Mouse (Mus musculus): ENCODE results near the gene Fasl.

Fasl gene

GRCm38 (mm10) chr1:161764964-161765363 lies 23.3 kb downstream of the Fasl start:
- CTCF ChIA-PET: interaction anchor here (0.5 to 1.3 kb wide), 4 partner anchors 9 to 30 kb away, joined by 3 to 6 read pairs (median 3); no protein-coding TSS in a partner anchor

- CTCF ChIA-PET: no interaction called here
These were observed 26.7 kb downstream of the Fasl start for GRCm38 (mm10) chr1:161761556-161761955.

GRCm38 (mm10) chr1:161756547-161756946 lies 31.7 kb downstream of the Fasl start:
- CTCF ChIA-PET: no interaction called here

- CTCF ChIA-PET: no interaction called here
These were observed 37.0 kb downstream of the Fasl start for GRCm38 (mm10) chr1:161751311-161751710.

- CTCF ChIA-PET: no interaction called here
These were observed 37.7 kb downstream of the Fasl start for GRCm38 (mm10) chr1:161750471-161751041.

- CTCF ChIA-PET: interaction anchor here (0.7 to 2.1 kb wide), 2 partner anchors 15 to 232 kb away, joined by 6 to 8 read pairs; no protein-coding TSS in a partner anchor
These were observed 39.6 kb downstream of the Fasl start for GRCm38 (mm10) chr1:161748685-161749084.

- CTCF ChIA-PET: interaction anchor here (0.7 to 2.1 kb wide), 3 partner anchors 13 to 232 kb away, joined by 3 to 8 read pairs (median 6); no protein-coding TSS in a partner anchor
These were observed 40.2 kb downstream of the Fasl start for GRCm38 (mm10) chr1:161748138-161748537.

GRCm38 (mm10) chr1:161746542-161747302 lies 41.6 kb downstream of the Fasl start:
- CTCF ChIA-PET: interaction anchor here (0.6 to 1.0 kb wide), 3 partner anchors 11 to 215 kb away, joined by 3 to 6 read pairs (median 3); no protein-coding TSS in a partner anchor

- CTCF ChIA-PET: no interaction called here
These were observed 43.4 kb downstream of the Fasl start for GRCm38 (mm10) chr1:161744855-161745254.

- CTCF ChIA-PET: no interaction called here
These were observed 44.1 kb downstream of the Fasl start for GRCm38 (mm10) chr1:161744209-161744608.

- CTCF ChIA-PET: interaction anchor here (0.7 kb wide), 2 partner anchors 297 to 1826 kb away, joined by 4 read pairs; no protein-coding TSS in a partner anchor
These were observed 45.6 kb downstream of the Fasl start for GRCm38 (mm10) chr1:161742481-161743267.

- CTCF ChIA-PET: no interaction called here
These were observed 51.4 kb downstream of the Fasl start for GRCm38 (mm10) chr1:161736848-161737247.

- CTCF ChIA-PET: interaction anchor here (0.5 to 0.7 kb wide), 2 partner anchors 87 to 138 kb away, joined by 3 to 5 read pairs; no protein-coding TSS in a partner anchor
These were observed 52.0 kb downstream of the Fasl start for GRCm38 (mm10) chr1:161736255-161736654.

- CTCF ChIA-PET: interaction anchor here (0.5 to 0.8 kb wide), 2 partner anchors 12 to 87 kb away, joined by 3 to 5 read pairs; no protein-coding TSS in a partner anchor
These were observed 52.7 kb downstream of the Fasl start for GRCm38 (mm10) chr1:161735465-161736046.

GRCm38 (mm10) chr1:161734741-161735211 lies 53.5 kb downstream of the Fasl start:
- CTCF ChIA-PET: interaction anchor here (0.7 to 0.8 kb wide), 4 partner anchors 12 to 471 kb away, joined by 3 to 6 read pairs (median 4); no protein-coding TSS in a partner anchor

GRCm38 (mm10) chr1:161734314-161734713 lies 54.0 kb downstream of the Fasl start:
- CTCF ChIA-PET: interaction anchor here (0.7 kb wide), 2 partner anchors 12 to 194 kb away, joined by 3 to 6 read pairs; no protein-coding TSS in a partner anchor
